Mouse (Mus musculus) retina, postnatal 1 day (tissue): ENCODE measurements around the gene Sertad4.

Experiments
- DNase-seq: peaks from one replicate; pipeline ENCODE4 v3.0.0-alpha.2; 2012

The Sertad4 gene

GRCm38 (mm10) chr1:192800338-192800737 lies 55.2 kb downstream of the Sertad4 start:
- DNase-seq, result no peak

GRCm38 (mm10) chr1:192799165-192799991 lies 56.2 kb downstream of the Sertad4 start:
- no peak for DNase-seq

- no peak for DNase-seq
Measured at GRCm38 (mm10) chr1:192798212-192799164, 57.1 kb downstream of the Sertad4 start.

- DNase-seq, result no peak
Measured at GRCm38 (mm10) chr1:192797011-192797274, 58.6 kb downstream of the Sertad4 start.

DNA sequence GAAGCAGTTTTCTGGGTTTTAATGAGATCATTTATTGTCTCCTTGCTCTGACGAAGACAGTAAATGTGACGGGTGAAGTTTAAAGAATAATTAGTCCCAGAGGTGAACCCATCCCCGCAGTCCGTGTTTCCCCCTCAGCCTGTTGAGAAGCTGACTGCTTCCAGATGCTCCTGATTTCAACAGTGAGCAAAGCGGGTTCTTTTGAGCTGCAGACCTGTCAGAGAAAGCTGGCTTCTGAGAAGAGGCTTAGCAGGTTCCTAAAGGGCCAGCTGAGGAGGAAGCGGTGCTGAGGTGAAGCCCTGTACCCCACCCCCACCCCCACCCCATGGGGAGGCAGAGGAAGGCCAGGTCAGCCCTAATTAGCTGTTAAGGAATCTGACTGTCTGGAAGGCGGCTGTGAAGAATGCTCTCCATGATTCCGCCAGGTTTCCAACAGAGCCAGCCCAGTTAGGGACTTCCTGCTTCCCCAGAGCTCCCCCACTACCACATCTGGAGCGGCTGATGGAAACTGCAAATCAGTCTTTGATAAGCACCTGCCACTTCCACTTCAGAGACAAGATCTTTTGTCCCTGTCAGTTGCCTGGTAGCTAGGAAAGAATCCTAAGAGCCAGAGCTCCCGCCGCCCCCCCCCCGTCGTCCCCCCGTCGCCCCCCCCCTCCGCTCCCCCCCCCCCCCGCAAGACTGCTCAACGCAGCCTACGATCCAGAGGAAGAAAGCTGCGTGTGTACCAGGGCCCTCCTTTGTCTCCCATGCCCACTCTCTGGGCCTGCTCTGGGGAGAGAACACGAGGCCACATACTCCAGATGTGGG lies 59.1 kb downstream of the Sertad4 start:
- DNase-seq, result peak; percentile 38

DNA sequence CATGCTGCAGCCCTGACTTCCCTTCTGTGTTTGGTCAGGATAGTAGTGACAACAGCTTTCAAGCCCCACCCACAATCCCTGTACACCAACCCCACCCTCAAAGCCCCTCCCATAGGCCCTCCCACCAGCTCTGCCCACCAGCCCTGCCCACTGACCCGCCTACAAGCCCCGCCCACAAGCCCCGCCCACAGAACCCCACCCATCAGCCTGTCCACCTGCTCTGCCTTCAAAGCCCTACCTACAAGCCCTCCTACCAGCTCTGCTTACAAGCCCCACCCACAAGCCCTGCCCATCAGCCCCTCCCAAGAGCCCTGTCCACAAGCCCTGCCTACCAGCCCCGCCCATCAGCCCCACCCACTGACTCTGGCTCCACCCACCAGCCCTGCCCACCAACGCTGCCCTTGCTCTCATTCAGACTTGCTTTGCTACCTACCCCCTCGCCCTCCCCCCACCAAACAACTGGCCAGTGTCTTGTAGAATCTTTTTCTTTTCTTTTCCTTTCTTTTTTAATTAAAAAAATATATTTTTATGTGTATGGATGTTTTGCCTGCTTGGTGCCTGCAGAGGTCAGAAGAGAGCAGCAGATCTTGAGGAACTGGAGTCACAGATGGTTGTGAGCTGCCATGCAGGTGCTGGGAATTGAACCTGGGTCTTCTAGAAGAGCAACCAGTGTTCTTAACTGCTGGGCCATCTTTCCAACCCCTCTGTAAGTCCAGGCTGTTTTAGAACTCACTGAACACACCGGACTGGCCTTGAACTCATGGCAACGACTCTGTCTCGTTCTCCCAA lies 60.4 kb downstream of the Sertad4 start:
- no peak for DNase-seq
